Mouse (Mus musculus) embryonic facial prominence, embryonic 10.5 days (tissue): Measurements from ENCODE around the gene Rpp14. TPM values are rescaled to one million over a fixed set of nuclear protein-coding genes. Genes with fewer than 3 reads are reported as not detected.
"Not testable (repeated sequence)": the region's sequence is repeated elsewhere in the genome, so short reads cannot be mapped to it uniquely, and the experiment has no call there.

Source experiments
- DNase-seq: peaks from one replicate; pipeline ENCODE4 v3.0.0-alpha.2; 2017; ENCODE audit warnings: low spot score
- H3K27ac ChIP-seq: fragments of 300-500 bp; sonication (generic); replicated peaks from 2 replicates; pipeline ENCODE4 v1.5.1; 2016; ENCODE audit warnings: mild to moderate bottlenecking
- H3K27me3 ChIP-seq: fragments of 300-500 bp; sonication (generic); replicated peaks from 2 replicates; pipeline ENCODE4 v1.6.1; 2016; ENCODE audit warnings: low read depth, mild to moderate bottlenecking; ENCODE audit not compliant: poor library complexity, severe bottlenecking
- H3K36me3 ChIP-seq: fragments of 300-500 bp; sonication (generic); replicated peaks from 2 replicates; pipeline ENCODE4 v1.6.1; 2016; ENCODE audit warnings: mild to moderate bottlenecking, moderate library complexity
- H3K4me1 ChIP-seq: fragments of 300-500 bp; sonication (generic); 2 replicates; pipeline ENCODE4 v1.6.1; 2016
- H3K4me3 ChIP-seq: fragments of 300-500 bp; sonication (generic); 2 replicates; pipeline ENCODE4 v1.5.1; 2016; ENCODE audit warnings: mild to moderate bottlenecking, moderate library complexity
- H3K9me3 ChIP-seq: fragments of 300-500 bp; sonication (generic); 2 replicates; pipeline ENCODE4 v1.6.1; 2016; ENCODE audit warnings: mild to moderate bottlenecking
- WGBS: fragments of 180-500 bp; shearing (Covaris S2); methylation state at CpG from one replicate; pipeline ENCODE4 v1.1.7; 2016; 5-methylcytosine and 5-hydroxymethylcytosine counted together
- polyA plus RNA-seq: library from polyadenylated mRNA; unstranded; fragments of >200 nt; fragmentation: Nextera tagmentation; extraction: Ambion mirVana; gene quantifications from 2 replicates; pipeline ENCODE4 v1.2.1, GENCODE M21; 2016

Gene Rpp14
- polyA plus RNA-seq, 1 experiment from 2014 or later = 61.5 TPM

GRCm38 (mm10) chr14:8102676-8103075, 22.5 kb downstream of the Rpp14 start:
- DNase-seq = no peak
- H3K9me3 ChIP-seq = no peaks in the 10 kb centered on the region
- H3K4me3 ChIP-seq = no peak overlapping the region
- H3K27me3 ChIP-seq = no peaks in the 10 kb centered on the region
- peaks cover 10% of the 10 kb centered on the region for H3K4me1 ChIP-seq
- no peaks in the 10 kb centered on the region for H3K36me3 ChIP-seq
- 88% methylated on average over 12 of the region's 12 CpGs for WGBS
- no peak overlapping the region for H3K27ac ChIP-seq

- WGBS = 84% methylated on average over 4 of the region's 4 CpGs
- DNase-seq = no peak
- Histone ChIP-seq H3K9me3 (no peaks in the 10 kb centered on the region), H3K27me3 (no peaks in the 10 kb centered on the region), H3K4me3 (no peak overlapping the region), H3K27ac (no peak overlapping the region), H3K36me3 (no peaks in the 10 kb centered on the region), H3K4me1 (no peaks in the 10 kb centered on the region)
Measured at GRCm38 (mm10) chr14:8108047-8108446, 27.9 kb downstream of the Rpp14 start.

GRCm38 (mm10) chr14:8108976-8109375, 28.8 kb downstream of the Rpp14 start:
- H3K27me3 ChIP-seq = no peaks in the 10 kb centered on the region
- 94% methylated on average over 1 of the region's 1 CpGs for WGBS
- no peaks in the 10 kb centered on the region for H3K4me1 ChIP-seq
- H3K36me3 ChIP-seq = no peaks in the 10 kb centered on the region
- H3K9me3 ChIP-seq = no peaks in the 10 kb centered on the region
- H3K4me3 ChIP-seq = no peak overlapping the region
- no peak overlapping the region for H3K27ac ChIP-seq
- no peak for DNase-seq

GRCm38 (mm10) chr14:8111545-8111944, 31.4 kb downstream of the Rpp14 start:
- Histone ChIP-seq H3K27ac (no peak overlapping the region), H3K36me3 (no peaks in the 10 kb centered on the region), H3K4me1 (no peaks in the 10 kb centered on the region), H3K4me3 (no peak overlapping the region), H3K9me3 (no peaks in the 10 kb centered on the region), H3K27me3 (no peaks in the 10 kb centered on the region)
- no peak for DNase-seq
- WGBS = 83% methylated on average over 6 of the region's 6 CpGs

GRCm38 (mm10) chr14:8112036-8112435, 31.9 kb downstream of the Rpp14 start:
- H3K9me3 ChIP-seq = no peaks in the 10 kb centered on the region
- H3K4me3 ChIP-seq = no peak overlapping the region
- no peaks in the 10 kb centered on the region for H3K27me3 ChIP-seq
- DNase-seq = no peak
- H3K27ac ChIP-seq = no peak overlapping the region
- no peaks in the 10 kb centered on the region for H3K4me1 ChIP-seq
- WGBS = 88% methylated on average over 8 of the region's 8 CpGs
- H3K36me3 ChIP-seq = no peaks in the 10 kb centered on the region

- H3K9me3 ChIP-seq = no peaks in the 10 kb centered on the region
- WGBS = 80% methylated on average over 2 of the region's 2 CpGs
- H3K4me1 ChIP-seq = no peaks in the 10 kb centered on the region
- no peak for DNase-seq
- H3K4me3 ChIP-seq = no peak overlapping the region
- no peaks in the 10 kb centered on the region for H3K27me3 ChIP-seq
- H3K36me3 ChIP-seq = no peaks in the 10 kb centered on the region
- no peak overlapping the region for H3K27ac ChIP-seq
Measured at GRCm38 (mm10) chr14:8113616-8114015, 33.4 kb downstream of the Rpp14 start.

GRCm38 (mm10) chr14:8114306-8114705, 34.1 kb downstream of the Rpp14 start:
- H3K4me1 ChIP-seq = no peaks in the 10 kb centered on the region
- no peaks in the 10 kb centered on the region for H3K27me3 ChIP-seq
- no peak for DNase-seq
- H3K9me3 ChIP-seq = no peaks in the 10 kb centered on the region
- WGBS = 62% methylated on average over 3 of the region's 3 CpGs
- no peaks in the 10 kb centered on the region for H3K36me3 ChIP-seq
- H3K4me3 ChIP-seq = no peak overlapping the region
- H3K27ac ChIP-seq = no peak overlapping the region

GRCm38 (mm10) chr14:8114756-8115155, 34.6 kb downstream of the Rpp14 start:
- Histone ChIP-seq H3K27ac (no peak overlapping the region), H3K4me3 (no peak overlapping the region), H3K36me3 (no peaks in the 10 kb centered on the region), H3K4me1 (no peaks in the 10 kb centered on the region), H3K9me3 (no peaks in the 10 kb centered on the region), H3K27me3 (no peaks in the 10 kb centered on the region)
- 84% methylated on average over 1 of the region's 1 CpGs for WGBS
- DNase-seq = no peak

GRCm38 (mm10) chr14:8115772-8116171, 35.6 kb downstream of the Rpp14 start:
- 81% methylated on average over 4 of the region's 4 CpGs for WGBS
- no peak for DNase-seq
- H3K27ac ChIP-seq = no peak overlapping the region
- H3K4me1 ChIP-seq = no peaks in the 10 kb centered on the region
- H3K27me3 ChIP-seq = no peaks in the 10 kb centered on the region
- H3K9me3 ChIP-seq = no peaks in the 10 kb centered on the region
- H3K4me3 ChIP-seq = no peak overlapping the region
- H3K36me3 ChIP-seq = no peaks in the 10 kb centered on the region

- no peaks in the 10 kb centered on the region for H3K27me3 ChIP-seq
- DNase-seq = no peak
- WGBS = 81% methylated on average over 2 of the region's 2 CpGs
Measured at GRCm38 (mm10) chr14:8117371-8117770, 37.2 kb downstream of the Rpp14 start.

GRCm38 (mm10) chr14:8119454-8119853, 39.3 kb downstream of the Rpp14 start:
- 92% methylated on average over 5 of the region's 5 CpGs for WGBS
- no peaks in the 10 kb centered on the region for H3K4me1 ChIP-seq
- H3K4me3 ChIP-seq = no peak overlapping the region
- no peak for DNase-seq
- H3K27me3 ChIP-seq = no peaks in the 10 kb centered on the region
- H3K36me3 ChIP-seq = peaks cover 4% of the 10 kb centered on the region
- no peak overlapping the region for H3K27ac ChIP-seq
- no peaks in the 10 kb centered on the region for H3K9me3 ChIP-seq

More at GRCm38 (mm10) chr14:8117371-8117770, 37.2 kb downstream of the Rpp14 start:
- no peaks in the 10 kb centered on the region for H3K9me3 ChIP-seq
- H3K27ac ChIP-seq = no peak overlapping the region
- no peaks in the 10 kb centered on the region for H3K36me3 ChIP-seq
- no peaks in the 10 kb centered on the region for H3K4me1 ChIP-seq
- no peak overlapping the region for H3K4me3 ChIP-seq

- Histone ChIP-seq H3K4me1 (no peaks in the 10 kb centered on the region), H3K27me3 (no peaks in the 10 kb centered on the region), H3K27ac (no peak overlapping the region), H3K4me3 (no peak overlapping the region), H3K9me3 (no peaks in the 10 kb centered on the region), H3K36me3 (peaks cover 4% of the 10 kb centered on the region)
- no peak for DNase-seq
- WGBS = 84% methylated on average over 3 of the region's 3 CpGs
Measured at GRCm38 (mm10) chr14:8119904-8120303, 39.7 kb downstream of the Rpp14 start.

GRCm38 (mm10) chr14:8123141-8123540, 43.0 kb downstream of the Rpp14 start:
- H3K36me3 ChIP-seq = peaks cover 9% of the 10 kb centered on the region
- H3K27ac ChIP-seq = no peak overlapping the region
- no peaks in the 10 kb centered on the region for H3K4me1 ChIP-seq
- no peaks in the 10 kb centered on the region for H3K9me3 ChIP-seq
- no peak for DNase-seq
- H3K27me3 ChIP-seq = no peaks in the 10 kb centered on the region
- no peak overlapping the region for H3K4me3 ChIP-seq
- 91% methylated on average over 7 of the region's 7 CpGs for WGBS

GRCm38 (mm10) chr14:8123611-8124010, 43.4 kb downstream of the Rpp14 start:
- not testable (repeated sequence) for H3K4me3 ChIP-seq, H3K4me1 ChIP-seq, H3K36me3 ChIP-seq, H3K9me3 ChIP-seq, H3K27me3 ChIP-seq, H3K27ac ChIP-seq, DNase-seq
- WGBS = 96% methylated on average over 10 of the region's 10 CpGs
